Mouse (Mus musculus) liver, embryonic 14.5 days (tissue): ENCODE results near the gene Vamp5. TPM values are rescaled to one million over a fixed set of nuclear protein-coding genes. Genes with fewer than 3 reads are reported as not detected.

Source experiments
- ATAC-seq: fragments of 200-750 bp; cut with Nextera tagmentation; 2 replicates; pipeline ENCODE4 v1.8.0; 2017; ENCODE audit warnings: moderate number of reproducible peaks, mild to moderate bottlenecking, moderate library complexity; ENCODE audit not compliant: insufficient read depth
- DNase-seq, 3 experiments: peaks; one replicate each; pipeline ENCODE4 v3.0.0-alpha.2; 2012 to 2013; ENCODE audit warnings: low read depth in 3 of 3, low spot score in 3 of 3
- H3K27ac ChIP-seq: fragments of 300-500 bp; sonication (generic); 2 replicates; pipeline ENCODE4 v1.5.1; 2014; ENCODE audit warnings: moderate library complexity, mild to moderate bottlenecking, control low read depth, inconsistent platforms
- H3K27me3 ChIP-seq: fragments of 300-500 bp; sonication (generic); 2 replicates; pipeline ENCODE4 v1.6.1; 2014; ENCODE audit warnings: mild to moderate bottlenecking, low read length, moderate library complexity; ENCODE audit not compliant: control insufficient read depth, insufficient read depth
- H3K36me3 ChIP-seq: fragments of 300-500 bp; sonication (generic); replicated peaks from 2 replicates; pipeline ENCODE4 v1.6.1; 2014; ENCODE audit warnings: low read depth; ENCODE audit not compliant: control insufficient read depth, insufficient read depth
- H3K4me1 ChIP-seq, 2 experiments: fragments of 200-500 bp in 1 of 2; fragments of 300-500 bp in 1 of 2; sonication (generic) in 1 of 2; replicated peaks; 2 replicates each; pipeline ENCODE4 v1.6.1; 2012 to 2014; ENCODE audit warnings: antibody characterized with exemption in 1 of 2, inconsistent platforms in 1 of 2, low read length in 1 of 2; ENCODE audit not compliant: control insufficient read depth in 2 of 2, insufficient read depth in 2 of 2
- H3K4me2 ChIP-seq: fragments of 300-500 bp; sonication (generic); 2 replicates; pipeline ENCODE4 v1.6.1; 2014; ENCODE audit warnings: low read depth, mild to moderate bottlenecking, control low read depth, moderate library complexity
- H3K4me3 ChIP-seq, 2 experiments: fragments of 200-500 bp in 1 of 2; fragments of 300-500 bp in 1 of 2; sonication (generic) in 1 of 2; 2 replicates each; pipeline ENCODE4 v1.5.1; 2012 to 2014; ENCODE audit warnings: low read depth in 2 of 2, low read length in 2 of 2, mild to moderate bottlenecking in 2 of 2, control low read depth in 1 of 2, inconsistent platforms in 1 of 2, moderate library complexity in 1 of 2; ENCODE audit not compliant: insufficient read depth in 1 of 2
- H3K9ac ChIP-seq: fragments of 300-500 bp; sonication (generic); replicated peaks from 2 replicates; pipeline ENCODE4 v1.6.1; 2014; ENCODE audit warnings: mild to moderate bottlenecking, control low read depth, moderate library complexity
- H3K9me3 ChIP-seq: fragments of 300-500 bp; sonication (generic); 2 replicates; pipeline ENCODE4 v1.6.1; 2016; ENCODE audit warnings: low read length, mixed read lengths; ENCODE audit not compliant: control insufficient read depth
- CTCF ChIP-seq: IDR thresholded peaks from 2 replicates; pipeline ENCODE4 v1.5.1; 2016; ENCODE audit warnings: antibody characterized with exemption, low read depth, control low read depth
- EP300 ChIP-seq: IDR thresholded peaks from 2 replicates; pipeline ENCODE4 v1.6.1; 2016; ENCODE audit warnings: antibody characterized with exemption, low read depth
- WGBS: fragments of 180-500 bp; shearing (Covaris S2); extraction: QIAGEN DNeasy Blood & Tissue Kit; methylation state at CpG from one replicate; pipeline ENCODE4 v1.1.7; 2014; ENCODE audit not compliant: insufficient replicate concordance; 5-methylcytosine and 5-hydroxymethylcytosine counted together
- polyA plus RNA-seq, 2 experiments: library from polyadenylated mRNA; depleted of rRNA in 1 of 2; stranded (reverse) in 1 of 2; unstranded in 1 of 2; fragments of >200 nt; fragmentation: Nextera tagmentation in 1 of 2; extraction: Ambion mirVana in 1 of 2; gene quantifications; 2 replicates each; pipeline versions ENCODE4 v1.2.1 to v1.2.3; 2012 to 2014

Vamp5 gene
- polyA plus RNA-seq, 2 experiments: 72.5 to 81.0 TPM

DNA sequence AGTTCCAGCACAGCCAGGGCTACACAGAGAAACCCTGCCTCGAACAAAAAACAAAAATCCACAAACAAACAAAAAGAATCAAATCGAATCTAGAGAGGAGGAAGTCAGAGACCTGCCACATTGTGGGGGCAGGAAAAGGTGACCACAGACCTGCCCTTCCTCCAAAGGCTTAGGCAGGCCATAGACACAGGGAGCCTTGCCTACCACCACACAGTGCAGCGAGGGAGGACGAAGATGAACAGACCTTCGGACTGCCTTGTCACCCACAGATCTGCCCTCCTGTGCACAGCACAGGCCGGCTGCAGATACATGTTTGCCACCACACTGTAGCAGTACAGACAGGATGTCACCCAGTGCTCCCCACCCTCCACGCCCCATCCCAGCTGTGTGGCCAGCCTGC lies 30.2 kb upstream of the Vamp5 start:
- H3K9ac ChIP-seq: no peak overlapping the region
- H3K4me2 ChIP-seq: no peak overlapping the region
- 28% methylated on average over 7 of the region's 7 CpGs for WGBS
- ATAC-seq: no peak
- no peaks in the 10 kb centered on the region for H3K27me3 ChIP-seq
- no peaks in the 10 kb centered on the region for H3K36me3 ChIP-seq
- no peak overlapping the region for H3K4me3 ChIP-seq
- no peak for TF ChIP-seq EP300
- TF ChIP-seq CTCF: no peak
- no peak overlapping the region for H3K27ac ChIP-seq
- peaks cover 6 to 12% of the 10 kb centered on the region in 2 experiments for H3K4me1 ChIP-seq
- DNase-seq: no peak
- no peaks in the 10 kb centered on the region for H3K9me3 ChIP-seq

DNA sequence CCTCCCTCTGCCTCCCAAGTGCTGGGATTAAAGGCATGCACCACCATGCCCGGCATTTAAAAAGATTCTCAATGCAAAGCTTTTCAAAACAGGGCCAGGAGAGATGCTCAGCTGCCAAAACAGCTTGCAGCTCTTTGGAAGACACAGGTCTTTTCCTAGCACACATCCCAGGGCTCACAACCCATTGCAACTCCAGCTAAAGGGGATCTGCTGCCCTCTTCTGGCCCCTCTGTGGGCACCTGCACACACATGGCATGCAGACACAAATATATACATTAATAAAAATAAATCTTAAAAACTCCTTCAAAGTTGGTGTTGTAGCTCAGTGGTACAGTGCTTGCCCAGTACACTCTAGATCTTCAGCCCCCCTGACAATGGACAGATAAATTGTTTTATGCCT lies 29.7 kb upstream of the Vamp5 start:
- H3K4me2 ChIP-seq: no peak overlapping the region
- H3K4me1 ChIP-seq: peaks cover 5 to 9% of the 10 kb centered on the region in 2 experiments
- H3K9me3 ChIP-seq: no peaks in the 10 kb centered on the region
- H3K36me3 ChIP-seq: no peaks in the 10 kb centered on the region
- no peaks in the 10 kb centered on the region for H3K27me3 ChIP-seq
- TF ChIP-seq CTCF (peak; percentile 55), EP300 (no peak)
- no peak overlapping the region for H3K4me3 ChIP-seq
- no peak for DNase-seq
- H3K9ac ChIP-seq: no peak overlapping the region
- no peak overlapping the region for H3K27ac ChIP-seq
- WGBS: 11% methylated on average over 1 of the region's 1 CpGs
- no peak for ATAC-seq

DNA sequence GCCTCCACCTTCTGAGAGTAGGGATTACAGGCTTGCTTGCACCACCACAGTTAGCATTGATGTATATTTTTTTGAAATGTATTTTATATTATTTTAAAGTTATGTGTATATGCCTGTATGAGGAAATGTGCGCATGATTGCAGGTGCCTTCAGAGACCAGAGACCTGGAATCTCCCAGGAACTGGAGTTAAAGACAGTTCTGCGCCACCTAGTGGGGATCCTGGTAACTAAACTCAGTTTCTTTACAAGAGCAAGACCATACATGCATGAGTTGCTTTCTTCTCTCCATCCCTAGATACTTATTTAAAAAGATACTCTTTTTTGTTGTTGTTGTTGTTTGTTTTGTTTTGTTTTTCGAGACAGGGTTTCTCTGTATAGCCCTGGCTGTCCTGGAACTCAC lies 29.3 kb upstream of the Vamp5 start:
- H3K4me3 ChIP-seq: no peak overlapping the region
- no peak overlapping the region for H3K4me2 ChIP-seq
- no peak overlapping the region for H3K9ac ChIP-seq
- DNase-seq (peak; percentile 59 to 68 (median 68)), ATAC-seq (no peak)
- H3K9me3 ChIP-seq: no peaks in the 10 kb centered on the region
- no peaks in the 10 kb centered on the region for H3K27me3 ChIP-seq
- no peak overlapping the region for H3K27ac ChIP-seq
- H3K4me1 ChIP-seq: peaks cover 4 to 7% of the 10 kb centered on the region in 2 experiments
- no peak for TF ChIP-seq EP300
- peak; percentile 75 for TF ChIP-seq CTCF
- H3K36me3 ChIP-seq: no peaks in the 10 kb centered on the region
- 12% methylated on average over 3 of the region's 3 CpGs for WGBS

DNA sequence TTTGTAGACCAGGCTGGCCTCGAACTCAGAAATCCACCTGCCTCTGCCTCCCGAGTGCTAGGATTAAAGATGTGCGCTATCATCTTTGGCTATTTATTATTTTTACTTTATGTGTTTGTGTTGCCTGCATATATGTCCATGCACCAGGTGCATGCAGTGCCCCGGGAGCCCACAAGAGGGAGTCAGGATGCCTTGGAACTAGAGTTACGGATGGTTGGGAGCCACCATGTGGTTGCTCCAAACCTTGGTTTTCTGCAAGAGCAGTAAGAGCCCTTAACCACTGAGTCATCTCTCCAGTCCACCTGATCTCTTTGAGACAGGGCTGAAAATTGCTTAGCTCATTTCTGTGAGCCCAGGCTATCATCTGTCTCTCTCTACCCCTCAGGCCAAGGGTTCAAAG lies 26.9 kb upstream of the Vamp5 start:
- Histone ChIP-seq H3K4me2 (no peak overlapping the region), H3K27ac (no peak overlapping the region), H3K4me1 (peaks cover 0 to 3% of the 10 kb centered on the region in 2 experiments; a peak in 1 of 4 replicates), H3K9ac (no peak overlapping the region), H3K36me3 (no peaks in the 10 kb centered on the region), H3K9me3 (no peaks in the 10 kb centered on the region), H3K4me3 (no peak overlapping the region), H3K27me3 (no peaks in the 10 kb centered on the region)
- peak; percentile 74 for ATAC-seq
- TF ChIP-seq CTCF (peak; percentile 99), EP300 (no peak)
- 3% methylated on average over 5 of the region's 5 CpGs for WGBS
- DNase-seq: peak; percentile 83 to 86 (median 84)

DNA sequence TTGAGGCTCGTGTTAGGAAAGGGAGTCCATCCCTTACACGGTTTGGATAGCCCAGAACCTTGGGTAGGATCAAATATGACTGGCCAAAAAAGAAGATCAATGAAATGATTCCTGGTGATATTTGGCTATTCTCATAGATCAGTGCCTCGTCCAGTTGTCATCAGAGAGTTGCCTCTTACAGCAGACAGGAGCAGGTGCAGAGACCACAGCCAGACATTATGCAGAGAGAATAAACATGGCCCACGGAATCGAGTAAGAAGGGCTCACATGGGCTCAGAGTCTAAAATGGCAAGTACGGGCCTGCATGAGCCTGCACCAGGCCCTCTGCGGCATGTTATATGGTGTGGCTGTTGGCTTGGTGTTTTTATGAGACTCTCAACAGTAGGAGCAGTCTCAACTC lies 25.1 kb upstream of the Vamp5 start:
- TF ChIP-seq EP300: no peak
- no peak for TF ChIP-seq CTCF
- Histone ChIP-seq H3K9ac (no peak overlapping the region), H3K27me3 (no peaks in the 10 kb centered on the region), H3K4me3 (no peak overlapping the region), H3K4me1 (peaks cover 0 to 5% of the 10 kb centered on the region in 2 experiments; a peak in 1 of 4 replicates), H3K9me3 (no peaks in the 10 kb centered on the region), H3K36me3 (no peaks in the 10 kb centered on the region), H3K4me2 (no peak overlapping the region), H3K27ac (no peak overlapping the region)
- DNase-seq (no peak), ATAC-seq (no peak)
- WGBS: 74% methylated on average over 7 of the region's 7 CpGs
